Mouse (Mus musculus): Measurements from ENCODE around the gene Ptx3.

DNA sequence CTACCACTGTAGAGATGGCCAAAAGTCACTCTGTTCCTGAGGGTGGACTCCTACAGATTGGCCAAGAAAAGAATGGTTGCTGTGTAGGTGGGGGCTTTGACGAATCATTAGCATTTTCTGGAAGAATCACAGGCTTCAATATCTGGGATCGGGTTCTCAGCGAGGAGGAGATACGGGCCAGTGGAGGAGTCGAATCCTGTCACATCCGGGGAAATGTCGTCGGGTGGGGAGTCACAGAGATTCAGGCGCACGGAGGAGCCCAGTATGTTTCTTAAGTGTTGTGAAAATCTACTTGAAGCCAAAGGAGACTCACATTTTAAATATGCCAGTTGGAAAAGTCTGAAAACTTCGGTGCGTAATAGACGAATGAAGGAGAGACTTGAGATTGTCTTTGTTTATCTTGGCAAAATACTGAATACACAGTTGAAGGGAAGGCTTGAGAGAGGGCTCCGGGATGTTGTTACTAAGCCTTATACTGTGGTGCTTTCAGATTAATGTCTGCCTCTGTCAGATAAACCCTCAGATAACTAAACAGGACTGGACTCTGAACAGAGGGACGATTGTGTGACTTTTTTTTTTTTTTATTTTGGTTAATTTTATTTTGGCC lies 5.3 kb downstream of the Ptx3 start:
- no peak for TF ChIP-seq POLR2A (IDR thresholded peaks at IDR 0.05; ENCODE audit: borderline replicate concordance, extremely low read depth, low read depth, low read length)
- no peak for TF ChIP-seq CTCF (IDR thresholded peaks at IDR 0.05; ENCODE audit: insufficient read depth, low read length)
